Mouse (Mus musculus): ENCODE data around the gene Cnot8. TPM values are rescaled to one million over a fixed set of nuclear protein-coding genes. Genes with fewer than 3 reads are reported as not detected.

Gene Cnot8
- polyA plus RNA-seq, 1 experiment from 2014 or later = 69.9 TPM

DNA sequence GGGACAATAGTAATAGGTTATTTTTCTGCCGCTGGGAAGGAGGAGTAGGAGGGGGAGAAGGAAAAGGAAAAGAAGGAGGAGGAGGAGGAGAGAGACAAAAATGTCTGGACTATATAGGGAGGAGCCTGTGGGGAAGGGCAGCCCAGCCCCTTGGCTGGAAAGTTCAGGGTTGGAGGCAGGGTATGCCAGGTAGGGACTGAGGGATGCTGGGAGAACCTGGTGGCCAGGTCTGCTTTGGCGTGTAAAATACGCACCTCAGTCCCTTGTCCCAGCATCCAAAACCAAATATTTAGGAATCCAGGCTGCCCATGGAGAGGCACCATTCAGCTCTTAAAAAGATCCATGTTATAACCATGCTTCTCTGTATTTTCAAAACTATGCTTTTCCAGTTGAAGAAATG lies 1.8 kb upstream of the Cnot8 start:
- 74% methylated on average over 3 of the region's 3 CpGs for WGBS
- Histone ChIP-seq H3K36me3 (ENCODE audit: insufficient read depth, low read length) (no peaks in the 10 kb centered on the region), H3K4me3 (replicated peaks; ENCODE audit: low read depth, low read length) (no peak overlapping the region), H3K27me3 (ENCODE audit: insufficient read depth, low read length) (no peaks in the 10 kb centered on the region), H3K4me1 (replicated peaks; ENCODE audit: insufficient read depth, low read length) (no peaks in the 10 kb centered on the region), H3K27ac (no peak overlapping the region), H3K9ac (ENCODE audit: low read depth, low read length) (no peak overlapping the region), H3K4me2 (ENCODE audit: low read length) (no peak overlapping the region), H3K9me3 (replicated peaks; ENCODE audit: low read length) (no peaks in the 10 kb centered on the region)
- TF ChIP-seq CTCF (IDR thresholded peaks at IDR 0.05; ENCODE audit: low read depth) = no peak
- ATAC-seq (replicated peaks; ENCODE audit: low FRiP score, low read depth) (no peak), DNase-seq (ENCODE audit: low spot score) (no peak)

DNA sequence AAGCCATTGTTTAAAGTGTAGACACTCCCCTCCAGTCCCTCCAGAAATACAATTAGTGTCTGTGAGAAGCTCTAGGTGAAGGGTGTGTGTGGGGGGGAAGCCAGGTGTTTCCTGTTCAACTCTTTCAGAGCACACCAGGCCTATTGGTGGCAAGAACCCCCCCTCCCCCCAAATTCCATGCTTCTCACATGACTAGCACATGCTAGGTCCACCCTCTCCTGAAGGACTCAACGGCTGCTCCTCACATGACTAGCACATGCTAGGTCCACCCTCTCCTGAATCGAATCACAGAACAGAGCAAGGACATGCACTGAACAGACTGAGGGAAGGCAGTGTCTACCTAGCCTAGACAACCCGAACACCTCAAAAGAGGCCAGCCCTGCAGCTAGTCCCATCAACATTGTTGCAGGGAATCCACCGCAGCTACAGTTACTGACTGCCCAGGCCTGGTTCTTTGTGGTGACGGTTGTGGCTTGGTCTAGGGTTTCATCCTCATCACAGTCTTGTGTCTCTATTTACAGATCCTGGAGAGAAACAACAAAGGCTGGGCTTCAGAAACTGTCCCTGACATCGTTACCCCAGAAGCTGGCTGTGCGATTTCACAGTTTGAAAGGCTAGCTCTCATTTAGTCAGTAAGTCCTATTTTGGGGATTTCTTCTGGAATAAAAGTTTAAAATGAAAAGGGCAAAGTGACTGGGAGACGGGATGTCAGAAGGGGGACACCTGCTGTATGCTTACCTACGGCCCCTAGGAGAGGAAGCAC lies 1.2 kb upstream of the Cnot8 start:
- no peaks in the 10 kb centered on the region for H3K27me3 ChIP-seq (ENCODE audit: insufficient read depth, low read length)
- 0 out of 2 replicates have a peak overlapping the region, but pooled peaks have one; percentile 39 for H3K27ac ChIP-seq
- no peak for TF ChIP-seq CTCF (IDR thresholded peaks at IDR 0.05; ENCODE audit: low read depth)
- H3K4me1 ChIP-seq (replicated peaks; ENCODE audit: insufficient read depth, low read length) = no peaks in the 10 kb centered on the region; the same call in 1 of the 2 replicates
- no peak overlapping the region for H3K4me3 ChIP-seq (replicated peaks; ENCODE audit: low read depth, low read length)
- WGBS = 83% methylated on average over 9 of the region's 9 CpGs
- H3K9ac ChIP-seq (ENCODE audit: low read depth, low read length) = no peak overlapping the region
- no peaks in the 10 kb centered on the region for H3K36me3 ChIP-seq (ENCODE audit: insufficient read depth, low read length)
- DNase-seq (ENCODE audit: low spot score) (no peak), ATAC-seq (replicated peaks; ENCODE audit: low FRiP score, low read depth) (no peak)
- H3K4me2 ChIP-seq (ENCODE audit: low read length) = no peak overlapping the region
- no peaks in the 10 kb centered on the region for H3K9me3 ChIP-seq (replicated peaks; ENCODE audit: low read length)

DNA sequence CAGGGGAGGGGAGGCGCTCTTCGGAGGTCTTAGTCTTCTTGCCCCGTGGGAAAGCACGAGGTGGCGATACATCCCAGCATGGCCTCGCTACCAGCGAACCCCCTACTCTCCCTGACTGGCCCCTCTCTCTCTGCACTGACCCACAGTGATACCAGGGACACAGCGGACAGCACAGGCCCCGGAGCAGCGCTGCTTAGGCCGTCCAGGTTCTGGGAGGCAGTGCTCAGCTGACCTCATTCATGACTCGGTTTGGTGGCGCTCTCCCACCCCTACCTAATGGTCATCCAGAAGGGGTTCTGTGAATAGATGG lies 654 bp upstream of the Cnot8 start:
- 56% methylated on average over 13 of the region's 13 CpGs for WGBS
- peak; percentile 45 for ATAC-seq (replicated peaks; ENCODE audit: low FRiP score, low read depth)

DNA sequence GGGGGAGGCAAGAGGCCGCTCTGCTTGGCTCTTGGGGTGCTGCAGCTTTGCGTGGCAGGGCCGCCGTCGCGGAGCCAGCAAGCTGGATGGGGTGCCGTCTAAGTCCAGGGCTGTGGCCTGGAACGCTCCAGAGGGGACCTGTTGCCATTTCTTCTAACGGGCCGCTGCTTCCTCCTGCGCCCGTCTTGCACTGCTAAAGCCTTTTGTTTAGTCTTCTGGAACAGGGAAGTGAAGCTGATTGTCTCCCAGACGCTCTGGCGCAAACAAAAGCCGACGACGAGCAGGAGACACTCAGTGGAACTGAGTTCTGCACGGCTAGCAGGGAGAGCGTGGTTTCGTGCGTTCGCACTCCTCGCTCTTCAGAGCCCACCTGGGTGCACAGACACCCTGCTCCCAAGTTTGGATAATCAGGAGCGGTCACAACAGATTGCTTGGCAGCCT lies 418 bp downstream of the Cnot8 start:
- no peaks in the 10 kb centered on the region for H3K9me3 ChIP-seq (replicated peaks; ENCODE audit: low read length)
- no peaks in the 10 kb centered on the region for H3K36me3 ChIP-seq (ENCODE audit: insufficient read depth, low read length)
- H3K4me3 ChIP-seq (replicated peaks; ENCODE audit: low read depth, low read length) = peak overlapping the region; percentile 70
- H3K27me3 ChIP-seq (ENCODE audit: insufficient read depth, low read length) = no peaks in the 10 kb centered on the region
- DNase-seq (ENCODE audit: low spot score) = peak; percentile 61
- H3K4me1 ChIP-seq (replicated peaks; ENCODE audit: insufficient read depth, low read length) = no peaks in the 10 kb centered on the region; the same call in 1 of the 2 replicates
- H3K27ac ChIP-seq = peak overlapping the region; percentile 91
- peak overlapping the region; percentile 80 for H3K9ac ChIP-seq (ENCODE audit: low read depth, low read length)
- peak; percentile 17; the same call in 1 of the 2 replicates for ATAC-seq (replicated peaks; ENCODE audit: low FRiP score, low read depth)
- peak overlapping the region; percentile 56 for H3K4me2 ChIP-seq (ENCODE audit: low read length)
- 0% methylated on average over 23 of the region's 24 CpGs for WGBS
- TF ChIP-seq CTCF (IDR thresholded peaks at IDR 0.05; ENCODE audit: low read depth) = no peak

More for the DNA sequence above, 654 bp upstream of the Cnot8 start:
- Histone ChIP-seq H3K27me3 (ENCODE audit: insufficient read depth, low read length) (no peaks in the 10 kb centered on the region), H3K4me2 (ENCODE audit: low read length) (peak overlapping the region; percentile 34), H3K9ac (ENCODE audit: low read depth, low read length) (peak overlapping the region; percentile 38; the same call in 1 of the 2 replicates), H3K36me3 (ENCODE audit: insufficient read depth, low read length) (no peaks in the 10 kb centered on the region), H3K4me3 (replicated peaks; ENCODE audit: low read depth, low read length) (no peak overlapping the region), H3K27ac (0 out of 2 replicates have a peak overlapping the region, but pooled peaks have one; percentile 39), H3K4me1 (replicated peaks; ENCODE audit: insufficient read depth, low read length) (no peaks in the 10 kb centered on the region; the same call in 1 of the 2 replicates), H3K9me3 (replicated peaks; ENCODE audit: low read length) (no peaks in the 10 kb centered on the region)
- no peak for TF ChIP-seq CTCF (IDR thresholded peaks at IDR 0.05; ENCODE audit: low read depth)
- DNase-seq (ENCODE audit: low spot score) = no peak

- peak; percentile 38; the same call in 1 of the 2 replicates for TF ChIP-seq CTCF (IDR thresholded peaks at IDR 0.05; ENCODE audit: low read depth)
- peak; percentile 52 for DNase-seq (ENCODE audit: low spot score)
- no peak overlapping the region for H3K4me3 ChIP-seq (replicated peaks; ENCODE audit: low read depth, low read length)
- no peak overlapping the region for H3K27ac ChIP-seq
- H3K27me3 ChIP-seq (ENCODE audit: insufficient read depth, low read length) = no peaks in the 10 kb centered on the region
- WGBS = 32% methylated on average over 3 of the region's 3 CpGs
- no peak for ATAC-seq (replicated peaks; ENCODE audit: low FRiP score, low read depth)
- H3K4me1 ChIP-seq (replicated peaks; ENCODE audit: insufficient read depth, low read length) = no peaks in the 10 kb centered on the region; the same call in 1 of the 2 replicates
- peaks cover 14% of the 10 kb centered on the region; the same call in 1 of the 2 replicates for H3K36me3 ChIP-seq (ENCODE audit: insufficient read depth, low read length)
- H3K9me3 ChIP-seq (replicated peaks; ENCODE audit: low read length) = no peaks in the 10 kb centered on the region
- H3K9ac ChIP-seq (ENCODE audit: low read depth, low read length) = no peak overlapping the region
- no peak overlapping the region for H3K4me2 ChIP-seq (ENCODE audit: low read length)
Observed at GRCm38 (mm10) chr11:58107009-58107408, 3.1 kb downstream of the Cnot8 start.

GRCm38 (mm10) chr11:58107664-58108337 lies 3.8 kb downstream of the Cnot8 start:
- H3K36me3 ChIP-seq (ENCODE audit: insufficient read depth, low read length) = peaks cover 20% of the 10 kb centered on the region; the same call in 1 of the 2 replicates
- no peaks in the 10 kb centered on the region; the same call in 1 of the 2 replicates for H3K4me1 ChIP-seq (replicated peaks; ENCODE audit: insufficient read depth, low read length)
- H3K4me3 ChIP-seq (replicated peaks; ENCODE audit: low read depth, low read length) = no peak overlapping the region
- ATAC-seq (replicated peaks; ENCODE audit: low FRiP score, low read depth) (no peak), DNase-seq (ENCODE audit: low spot score) (no peak)
- H3K4me2 ChIP-seq (ENCODE audit: low read length) = no peak overlapping the region
- 69% methylated on average over 4 of the region's 4 CpGs for WGBS
- H3K9ac ChIP-seq (ENCODE audit: low read depth, low read length) = no peak overlapping the region
- H3K27me3 ChIP-seq (ENCODE audit: insufficient read depth, low read length) = no peaks in the 10 kb centered on the region
- no peaks in the 10 kb centered on the region for H3K9me3 ChIP-seq (replicated peaks; ENCODE audit: low read length)
- H3K27ac ChIP-seq = no peak overlapping the region
- no peak for TF ChIP-seq CTCF (IDR thresholded peaks at IDR 0.05; ENCODE audit: low read depth)

Data from kidney, postnatal 0 days (tissue).